In the genomic region with DNA sequence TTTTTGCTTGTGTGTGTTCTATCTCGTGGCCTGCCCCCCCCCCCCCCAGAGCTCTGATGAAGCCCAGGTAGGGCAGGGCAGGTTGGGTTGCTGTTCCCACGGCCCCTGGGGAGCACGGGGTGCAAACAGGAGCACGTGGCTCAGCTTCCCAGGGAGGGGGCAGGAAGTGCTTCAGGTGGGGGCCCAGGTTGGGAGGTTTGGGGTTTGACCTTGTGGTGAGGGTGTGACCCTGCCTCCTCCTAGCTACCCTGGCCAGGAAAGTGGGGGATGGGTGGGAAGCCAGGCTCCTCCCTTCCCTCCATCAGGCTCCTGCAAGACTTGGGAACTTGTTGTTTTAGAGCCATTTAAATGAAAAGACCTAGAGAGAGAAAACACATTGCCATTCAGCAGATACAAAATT, we compare ENCODE assay signal across 19 mouse cellular contexts. TPM values are rescaled to one million over a fixed set of nuclear protein-coding genes. Genes with fewer than 3 reads are reported as not detected.
DNase-seq lines count a peak whose midpoint lies in the region; ATAC-seq lines count a peak whose summit lies in the region.
"Had no signal": no experiment of that assay in that cellular context is flagged by ENCODE, and none has a peak within 500 bp of the region (broad histone marks: within the 10 kb centered on the region; RNA-seq: fewer than 3 reads in every experiment).

No protein-coding gene starts in this region.

- H3K27ac ChIP-seq in forebrain, embryonic 16.5 days (ENCODE audit: low read length): no peak overlapping the region
- H3K27ac ChIP-seq in hindbrain, embryonic 12.5 days: no peak overlapping the region
- H3K27ac ChIP-seq: embryonic facial prominence, embryonic 12.5 days; limb, embryonic 10.5 days; liver, embryonic 15.5 days; neural tube, embryonic 13.5 days had no signal

- DNase-seq in testis, postnatal 14 days (ENCODE audit: low spot score): peak; percentile 44
- no peak for DNase-seq in testis, postnatal 10 days (ENCODE audit: low spot score)
- peak; percentile 49 to 80 for DNase-seq in thymus, adult 18-20 months
- DNase-seq in layer of hippocampus, postnatal 25 days (ENCODE audit: extremely low spot score in 1 of 2, low spot score in 1 of 2): no peak
- DNase-seq: cerebellum, postnatal 14 days; heart, postnatal 14 days; kidney, postnatal 10 days; retina, postnatal 1 day had no signal

- H3K4me1 ChIP-seq in forebrain, embryonic 16.5 days (replicated peaks; ENCODE audit: control insufficient read depth, insufficient read depth, low read length): no peaks in the 10 kb centered on the region
- 0 out of 2 replicates have a peak, but pooled peaks cover 3% of the 10 kb centered on the region for H3K4me1 ChIP-seq in hindbrain, embryonic 12.5 days
- H3K4me1 ChIP-seq: liver, embryonic 15.5 days; neural tube, embryonic 13.5 days had no signal

- 65% methylated on average over 4 of the region's 4 CpGs for WGBS in forebrain, embryonic 16.5 days
- WGBS in hindbrain, embryonic 12.5 days: 31% methylated on average over 3 of the region's 4 CpGs

- peak; percentile 51 for ATAC-seq in activated CD4-positive, CD25-positive, alpha-beta regulatory T cell, adult 4 months
- ATAC-seq in forebrain, embryonic 16.5 days: no peak
- no peak for ATAC-seq in hindbrain, embryonic 12.5 days (ENCODE audit: low FRiP score)
- ATAC-seq: midbrain, embryonic 16.5 days had no signal

- no peak overlapping the region for H3K4me2 ChIP-seq in forebrain, embryonic 16.5 days (ENCODE audit: low read length)
- no peak overlapping the region for H3K4me2 ChIP-seq in hindbrain, embryonic 12.5 days (replicated peaks)
- H3K4me2 ChIP-seq: embryonic facial prominence, embryonic 12.5 days; liver, embryonic 15.5 days; neural tube, embryonic 13.5 days had no signal

- H3K9me3 ChIP-seq in forebrain, embryonic 16.5 days (ENCODE audit: control insufficient read depth, low read length): no peaks in the 10 kb centered on the region
- no peaks in the 10 kb centered on the region for H3K9me3 ChIP-seq in hindbrain, embryonic 12.5 days (replicated peaks)
- H3K9me3 ChIP-seq: embryonic facial prominence, embryonic 12.5 days; limb, embryonic 10.5 days; liver, embryonic 15.5 days; neural tube, embryonic 13.5 days had no signal

- H3K36me3 ChIP-seq in forebrain, embryonic 16.5 days (ENCODE audit: control insufficient read depth, insufficient read depth): peaks cover 14% of the 10 kb centered on the region
- peaks cover under 1% of the 10 kb centered on the region; the same call in 1 of the 2 replicates for H3K36me3 ChIP-seq in hindbrain, embryonic 12.5 days
- H3K36me3 ChIP-seq: embryonic facial prominence, embryonic 12.5 days; limb, embryonic 10.5 days; liver, embryonic 15.5 days had no signal

- no peak overlapping the region for H3K4me3 ChIP-seq in forebrain, embryonic 16.5 days (replicated peaks; ENCODE audit: low read length)
- no peak overlapping the region for H3K4me3 ChIP-seq in hindbrain, embryonic 12.5 days
- H3K4me3 ChIP-seq: embryonic facial prominence, embryonic 12.5 days; limb, embryonic 10.5 days; liver, embryonic 15.5 days; neural tube, embryonic 13.5 days had no signal

- H3K9ac ChIP-seq in forebrain, embryonic 16.5 days (replicated peaks; ENCODE audit: low read depth, low read length): no peak overlapping the region
- no peak overlapping the region for H3K9ac ChIP-seq in hindbrain, embryonic 12.5 days
- H3K9ac ChIP-seq: embryonic facial prominence, embryonic 12.5 days; liver, embryonic 15.5 days; neural tube, embryonic 13.5 days had no signal

- H3K27me3 ChIP-seq in forebrain, embryonic 16.5 days (replicated peaks; ENCODE audit: control insufficient read depth, insufficient read depth, low read length): peaks cover 3% of the 10 kb centered on the region; the same call in 1 of the 2 replicates
- peaks cover 69% of the 10 kb centered on the region for H3K27me3 ChIP-seq in hindbrain, embryonic 12.5 days

RNA-seq across cellular contexts. Expression of gene Dtx1, which starts 23.3 kb away (rescaled TPM):
- polyA plus RNA-seq in activated CD4-positive, CD25-positive, alpha-beta regulatory T cell, adult 4 months (2017; shearing (Covaris generic)): 10 to 100 TPM; 45.6 to 48.2 TPM
- polyA plus RNA-seq in forebrain, embryonic 16.5 days (2015; fragmentation: Nextera tagmentation; extraction: Ambion mirVana): 43.4 and 44.1 TPM in 2 replicates
- total RNA-seq in layer of hippocampus, postnatal 25 days (2021): 10 to 100 TPM; 67.2 to 78.5 TPM
- polyA plus RNA-seq in hindbrain, embryonic 12.5 days (2016; fragmentation: Nextera tagmentation; extraction: Ambion mirVana): 23.0 and 25.6 TPM in 2 replicates
- total RNA-seq: granulocyte monocyte progenitor cell, adult 5-6 weeks had no signal

RNA-seq across cellular contexts. Expression of gene Rasal1, which starts 39.8 kb away (rescaled TPM):
- polyA plus RNA-seq in activated CD4-positive, CD25-positive, alpha-beta regulatory T cell, adult 4 months (2017; shearing (Covaris generic)): 10 to 100 TPM in 1 of 2 experiments, 1 to 10 TPM in 1; 7.6 to 11.4 TPM
- 5.3 and 6.3 TPM in 2 replicates for polyA plus RNA-seq in forebrain, embryonic 16.5 days (2015; fragmentation: Nextera tagmentation; extraction: Ambion mirVana)
- 100 to 1,000 TPM in 1 of 2 experiments, 10 to 100 TPM in 1; 92.7 to 100 TPM for total RNA-seq in layer of hippocampus, postnatal 25 days (2021)
- polyA plus RNA-seq in hindbrain, embryonic 12.5 days (2016; fragmentation: Nextera tagmentation; extraction: Ambion mirVana): 0.06 and 0.38 TPM in 2 replicates
- total RNA-seq: granulocyte monocyte progenitor cell, adult 5-6 weeks had no signal

RNA-seq across cellular contexts. Expression of gene Cfap73, which starts 54.4 kb away (rescaled TPM):
- not detected for polyA plus RNA-seq in activated CD4-positive, CD25-positive, alpha-beta regulatory T cell, adult 4 months (2017; shearing (Covaris generic))
- polyA plus RNA-seq in forebrain, embryonic 16.5 days (2015; fragmentation: Nextera tagmentation; extraction: Ambion mirVana): 0.39 and 0.46 TPM in 2 replicates
- total RNA-seq in layer of hippocampus, postnatal 25 days (2021): under 1 TPM; 0.39 to 0.42 TPM
- 0.56 and 0.77 TPM in 2 replicates for polyA plus RNA-seq in hindbrain, embryonic 12.5 days (2016; fragmentation: Nextera tagmentation; extraction: Ambion mirVana)
- total RNA-seq: granulocyte monocyte progenitor cell, adult 5-6 weeks; heart, postnatal 14 days had no signal
- polyA plus RNA-seq: embryonic facial prominence, embryonic 12.5 days; intestine, embryonic 14.5 days; limb, embryonic 10.5 days; liver, embryonic 15.5 days; neural tube, embryonic 13.5 days; small intestine, adult 2 months had no signal

Comparison
In these comparisons a context has a peak if more than half of its experiments do, and no peak if none do; other contexts are left out.
1. DNase-seq: peak in testis, postnatal 14 days (single experiment) and thymus, adult 18-20 months (2 of 2); none in testis, postnatal 10 days (single experiment) and layer of hippocampus, postnatal 25 days (0 of 2).